ENCODE assay signal across 15 mouse cellular contexts in the genomic region with DNA sequence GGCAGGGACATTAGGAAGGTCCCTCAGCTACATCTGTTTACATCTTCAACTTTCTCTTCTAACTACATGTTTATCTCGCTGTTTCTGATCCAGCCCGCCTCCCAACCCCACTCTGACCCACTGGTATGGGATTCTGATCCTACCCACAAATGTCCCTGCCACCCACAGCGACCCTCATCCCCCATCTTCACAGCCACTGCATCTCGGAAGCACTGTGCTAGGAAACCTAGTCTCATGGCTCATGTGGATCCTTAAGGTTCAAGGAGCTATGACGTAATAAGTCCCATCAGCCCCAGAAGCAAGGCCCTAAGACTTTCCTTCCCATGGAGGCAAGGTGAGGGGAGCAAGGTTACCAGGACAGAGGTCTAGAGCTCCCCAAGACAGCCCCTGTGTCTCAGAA. TPM values are rescaled to one million over a fixed set of nuclear protein-coding genes. Genes with fewer than 3 reads are reported as not detected.
DNase-seq lines count a peak whose midpoint lies in the region.
"Had no signal": no experiment of that assay in that cellular context is flagged by ENCODE, and none has a peak within 500 bp of the region (broad histone marks: within the 10 kb centered on the region; RNA-seq: fewer than 3 reads in every experiment).

No protein-coding gene starts in this region.

- DNase-seq in heart, adult 11 months: peak; percentile 79
- no peak for DNase-seq in heart, postnatal 14 days
- DNase-seq in spleen, postnatal 4 days (ENCODE audit: low spot score in 2 of 2): peak; percentile 10 to 54
- DNase-seq in spleen, adult 18-20 months: no peak
- peak; percentile 2 for DNase-seq in thymus, postnatal 14 days
- no peak for DNase-seq in thymus, postnatal 25 days
- DNase-seq: adrenal gland, adult 8-10 months; adrenal gland, postnatal 14 days; adrenal gland, postnatal 36 days; B cell, adult 2 months; cerebellum, adult 11-12 months; cerebellum, adult 2 months; cerebellum, adult 9-10 months; cerebellum, postnatal 10 days; cerebellum, postnatal 25 days had no signal

- intact Hi-C loops in heart, postnatal 14 days (cut with DNase I): loop anchor here (5.0 to 10.0 kb wide), 2 partner anchors 110 to 277 kb away; partner anchors contain the start of gene Lrrc8c

RNA-seq across cellular contexts. Expression of gene Lrrc8b, which starts 7.9 kb away (rescaled TPM):
- total RNA-seq in heart, postnatal 14 days (2021): 10 to 100 TPM in 1 of 2 experiments, 1 to 10 TPM in 1; 8.8 to 10.6 TPM

Comparison
In these comparisons a context has a peak if more than half of its experiments do, and no peak if none do; other contexts are left out.
1. DNase-seq: peak in heart, adult 11 months (single experiment), spleen, postnatal 4 days (2 of 2) and thymus, postnatal 14 days (single experiment); none in heart, postnatal 14 days (0 of 2), spleen, adult 18-20 months (0 of 2) and thymus, postnatal 25 days (single experiment).